Mouse (Mus musculus): ENCODE measurements at regions not wholly inside any gene's neighbourhood (a gene's known extent, or its start where the extent isn't known, plus 50 kb on each side); places are given as distances from the start of the nearest gene placed in this dataset.
"Not testable (repeated sequence)": the region's sequence is repeated elsewhere in the genome, so short reads cannot be mapped to it uniquely, and the experiment has no call there.

- no peak for DNase-seq (ENCODE audit: low spot score in 2 of 2)
Measured at GRCm38 (mm10) chr6:48175234-48175633, 88.8 kb upstream of the Zfp746 start.

- not testable (repeated sequence) for DNase-seq (ENCODE audit: low spot score in 2 of 2)
Measured at GRCm38 (mm10) chr6:48172769-48173168, 86.4 kb upstream of the Zfp746 start.

- no peak for DNase-seq (ENCODE audit: low spot score in 2 of 2)
Measured at GRCm38 (mm10) chr6:48136851-48137250, 50.5 kb upstream of the Zfp746 start.

Measured in thymus, postnatal 10 days (tissue).